Mouse (Mus musculus): ENCODE measurements around the gene Nedd4. TPM values are rescaled to one million over a fixed set of nuclear protein-coding genes. Genes with fewer than 3 reads are reported as not detected.
A peak's percentile ranks its signal among the peaks of the same experiment; 100 is the strongest.

Nedd4 gene
- total RNA-seq, 2 experiments from 2014 or later = 212 to 350 TPM

DNA sequence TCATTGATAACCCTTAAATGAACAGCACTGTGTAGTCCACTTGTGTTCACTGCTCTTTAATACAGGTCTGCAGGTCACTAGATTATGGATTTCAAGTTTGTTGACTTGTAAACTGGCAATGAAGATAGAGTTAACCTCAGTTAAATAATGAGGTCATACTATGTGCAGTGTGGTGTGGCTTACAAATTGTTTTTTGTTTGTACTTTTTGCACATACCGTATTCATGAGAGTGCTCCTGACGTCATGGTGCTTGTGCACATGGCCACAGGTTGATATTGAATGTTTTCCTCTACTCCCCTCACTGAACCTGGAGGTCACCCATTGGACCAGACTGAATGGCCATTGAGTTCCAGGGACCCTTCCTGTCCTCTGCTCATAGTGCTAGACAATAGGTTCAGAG is 43.1 kb downstream of the Nedd4 start:
- no peak for ATAC-seq (replicated peaks; ENCODE audit: low FRiP score, low TSS enrichment, poor library complexity, severe bottlenecking)

- ATAC-seq (replicated peaks; ENCODE audit: low FRiP score, low TSS enrichment, poor library complexity, severe bottlenecking) = no peak
These were observed 45.9 kb downstream of the Nedd4 start for GRCm38 (mm10) chr9:72707999-72708398.

DNA sequence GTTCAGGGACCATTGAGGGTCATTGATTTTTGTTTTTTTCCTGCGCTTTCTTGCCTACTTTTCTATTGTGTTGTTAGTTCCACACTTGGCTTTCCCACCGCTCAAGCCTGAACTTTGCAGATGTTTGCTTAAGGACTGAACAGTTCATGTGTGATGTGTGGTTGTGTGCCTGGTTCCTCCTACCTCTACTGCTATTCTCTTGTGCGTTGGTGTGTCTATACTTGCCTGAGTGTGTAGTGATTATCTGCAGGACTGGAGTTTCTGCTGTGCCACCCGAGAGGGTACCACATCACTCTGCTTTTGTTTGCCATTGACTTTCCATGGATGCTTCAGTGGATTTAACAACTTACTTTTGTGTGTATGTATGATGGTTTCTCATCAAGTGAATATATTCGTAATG is 46.5 kb downstream of the Nedd4 start:
- ATAC-seq (replicated peaks; ENCODE audit: low FRiP score, low TSS enrichment, poor library complexity, severe bottlenecking) = no peak

DNA sequence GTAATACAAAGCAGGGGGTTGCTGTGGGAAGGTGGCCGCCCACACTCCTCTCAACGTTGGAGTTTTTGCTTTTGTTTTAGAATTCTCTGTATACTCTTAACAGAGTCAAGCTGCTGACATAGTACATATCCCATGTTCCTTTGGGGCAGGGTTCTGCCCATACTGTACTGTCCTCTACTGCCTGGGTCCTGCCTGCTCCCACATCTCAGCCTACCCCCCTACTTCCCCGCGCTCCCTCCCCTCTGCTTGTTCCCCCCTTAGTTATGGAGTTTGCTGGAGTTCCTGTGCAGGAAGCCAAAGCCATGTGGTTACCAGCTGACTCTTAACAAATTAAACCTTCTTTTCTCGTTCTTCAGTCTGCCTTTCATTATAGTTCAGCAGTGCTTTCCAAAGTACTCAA is 47.9 kb downstream of the Nedd4 start:
- no peak for ATAC-seq (replicated peaks; ENCODE audit: low FRiP score, low TSS enrichment, poor library complexity, severe bottlenecking)

DNA sequence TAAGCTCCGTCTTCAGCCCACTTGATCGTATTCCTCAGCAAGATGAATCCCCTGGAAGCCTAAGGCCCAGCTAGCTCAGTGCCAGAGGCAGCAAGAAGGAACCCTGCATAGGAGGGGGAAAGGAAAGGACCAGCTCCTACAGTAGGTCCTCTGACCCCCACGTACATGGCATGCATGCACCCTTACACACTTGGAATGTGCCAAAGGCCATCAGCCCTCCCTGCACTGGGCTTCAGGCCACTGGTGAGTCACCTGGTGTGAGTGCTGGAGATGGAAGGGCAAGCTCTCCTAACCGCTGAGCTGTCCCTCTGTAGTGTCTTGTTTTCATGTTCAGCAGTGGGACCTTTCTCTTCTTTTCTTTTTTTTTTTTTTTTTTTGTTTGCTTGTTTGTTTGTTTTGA is 52.8 kb downstream of the Nedd4 start:
- no peak for ATAC-seq (replicated peaks; ENCODE audit: low FRiP score, low TSS enrichment, poor library complexity, severe bottlenecking)

- ATAC-seq (replicated peaks; ENCODE audit: low FRiP score, low TSS enrichment, poor library complexity, severe bottlenecking) = no peak
These were observed 54.1 kb downstream of the Nedd4 start for GRCm38 (mm10) chr9:72716200-72716599.

DNA sequence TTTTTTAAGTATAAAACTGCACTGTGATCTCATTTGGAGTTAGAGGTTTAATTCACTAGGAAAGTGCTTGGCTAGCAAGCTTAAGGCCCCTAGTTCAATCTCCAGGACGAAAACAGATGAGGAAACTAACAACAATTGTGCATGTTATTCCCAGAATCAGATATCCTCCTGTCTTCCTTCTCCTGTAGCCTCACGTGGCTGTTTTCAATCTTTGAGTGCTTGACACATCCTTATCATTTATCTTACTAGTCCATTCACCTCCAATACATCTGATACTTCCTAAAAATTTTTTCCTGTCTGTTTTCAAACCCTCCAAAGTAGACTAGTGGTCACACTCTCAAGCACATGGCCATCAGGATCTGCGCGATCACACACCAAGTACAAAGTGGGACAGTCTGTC is 57.0 kb downstream of the Nedd4 start:
- ATAC-seq (replicated peaks; ENCODE audit: low FRiP score, low TSS enrichment, poor library complexity, severe bottlenecking) = no peak

DNA sequence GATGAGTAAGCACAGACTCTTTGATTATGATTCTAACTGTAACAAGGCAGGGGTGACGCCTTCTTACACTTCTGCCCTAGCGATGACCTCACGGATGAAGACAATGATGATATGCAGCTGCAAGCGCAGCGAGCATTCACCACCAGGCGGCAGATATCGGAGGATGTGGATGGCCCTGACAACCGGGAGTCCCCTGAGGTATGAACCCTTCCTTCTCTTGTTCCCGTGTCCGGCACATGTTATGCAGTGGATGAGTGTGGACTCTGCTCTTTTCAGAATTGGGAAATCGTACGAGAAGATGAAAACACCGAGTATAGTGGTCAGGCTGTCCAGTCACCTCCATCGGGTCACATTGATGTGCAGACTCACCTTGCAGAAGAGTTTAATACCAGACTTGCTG is 59.1 kb downstream of the Nedd4 start:
- no peak for ATAC-seq (replicated peaks; ENCODE audit: low FRiP score, low TSS enrichment, poor library complexity, severe bottlenecking)

- no peak for ATAC-seq (replicated peaks; ENCODE audit: low FRiP score, low TSS enrichment, poor library complexity, severe bottlenecking)
These were observed 60.5 kb downstream of the Nedd4 start for GRCm38 (mm10) chr9:72722622-72723021.

GRCm38 (mm10) chr9:72724491-72725221 is 62.5 kb downstream of the Nedd4 start:
- ATAC-seq (replicated peaks; ENCODE audit: low FRiP score, low TSS enrichment, poor library complexity, severe bottlenecking) = no peak

DNA sequence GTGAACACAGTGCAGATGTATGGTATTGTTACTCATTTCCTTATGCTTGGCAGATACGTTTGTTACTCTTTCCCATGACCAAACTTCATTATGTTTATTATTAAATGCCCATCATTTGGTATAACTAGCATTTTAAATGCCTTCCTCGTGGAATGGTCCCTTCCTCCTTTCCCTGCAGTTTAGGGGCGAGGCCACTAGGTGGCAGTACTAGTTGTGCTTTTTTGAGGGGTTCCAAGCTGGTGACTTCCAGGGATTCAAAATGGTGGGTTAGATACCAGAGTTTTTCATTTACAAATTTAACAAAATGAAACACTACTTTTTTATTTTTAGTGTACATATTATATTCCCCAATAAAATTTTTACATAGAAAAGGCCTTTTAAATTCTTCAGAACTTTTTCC is 71.8 kb downstream of the Nedd4 start:
- ATAC-seq (replicated peaks; ENCODE audit: low FRiP score, low TSS enrichment, poor library complexity, severe bottlenecking) = 0 out of 2 replicates have a peak, but pooled peaks have one; percentile 39

- ATAC-seq (replicated peaks; ENCODE audit: low FRiP score, low TSS enrichment, poor library complexity, severe bottlenecking) = 0 out of 2 replicates have a peak, but pooled peaks have one; percentile 45
These were observed 73.8 kb downstream of the Nedd4 start for GRCm38 (mm10) chr9:72735822-72736410.

DNA sequence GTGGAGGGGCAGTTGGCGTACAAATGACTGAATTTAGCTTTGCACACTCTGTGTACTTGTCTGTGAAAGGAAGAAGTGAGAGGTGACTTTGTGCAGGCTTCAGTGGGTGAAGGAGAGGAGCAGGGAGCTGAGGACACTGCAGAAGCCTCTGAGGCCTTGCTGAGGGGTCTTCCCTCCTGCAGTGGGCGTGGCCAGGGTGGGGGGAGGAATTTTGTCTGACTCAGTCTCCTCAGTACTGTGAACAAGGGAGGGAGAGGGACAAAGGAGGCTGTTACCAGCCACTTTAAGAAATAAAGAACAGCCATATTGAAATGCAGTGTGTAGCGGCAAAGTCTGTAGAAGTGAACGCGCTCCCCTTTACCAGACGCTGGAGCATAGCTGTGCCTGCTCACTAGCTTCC is 79.1 kb downstream of the Nedd4 start:
- ATAC-seq (replicated peaks; ENCODE audit: low FRiP score, low TSS enrichment, poor library complexity, severe bottlenecking) = no peak

DNA sequence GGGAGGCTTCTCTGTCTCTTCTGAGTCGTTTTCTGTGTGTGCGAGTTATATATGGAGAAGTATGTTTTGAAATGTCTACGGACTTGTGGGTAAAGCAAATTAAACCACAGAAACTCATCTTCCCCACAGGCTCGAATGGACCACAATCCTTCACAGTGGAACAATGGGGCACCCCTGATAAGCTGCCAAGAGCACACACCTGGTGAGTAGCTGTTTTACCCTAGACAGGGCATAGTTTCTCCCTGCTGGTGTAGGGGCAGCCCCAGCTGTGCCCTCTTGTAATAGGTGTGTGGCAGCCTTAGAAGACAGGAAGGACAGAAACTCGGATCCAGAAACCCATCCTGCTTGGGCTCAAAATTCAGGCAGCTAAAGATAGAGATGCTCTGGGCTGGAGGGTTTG is 84.1 kb downstream of the Nedd4 start:
- no peak for ATAC-seq (replicated peaks; ENCODE audit: low FRiP score, low TSS enrichment, poor library complexity, severe bottlenecking)

DNA sequence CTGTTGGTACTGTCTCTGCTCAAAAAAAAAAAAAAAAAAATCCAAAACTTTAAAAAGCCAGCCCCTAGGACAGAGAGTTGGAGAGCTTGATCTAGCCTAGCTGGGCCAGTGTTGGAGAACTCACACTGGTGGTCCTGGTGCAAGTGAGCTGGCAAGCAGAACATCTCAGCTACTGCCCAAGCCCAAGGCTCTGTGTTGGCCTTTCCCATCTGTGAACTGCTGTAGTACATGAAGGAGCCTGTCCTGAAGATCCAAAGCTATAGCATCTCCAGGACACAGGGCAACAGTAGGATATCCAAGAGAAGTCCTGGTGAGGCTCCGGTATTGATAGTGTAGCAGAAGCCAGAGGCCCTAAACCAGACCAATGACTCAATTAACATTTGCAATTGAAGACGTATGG is 88.1 kb downstream of the Nedd4 start:
- no peak for ATAC-seq (replicated peaks; ENCODE audit: low FRiP score, low TSS enrichment, poor library complexity, severe bottlenecking)

- ATAC-seq (replicated peaks; ENCODE audit: low FRiP score, low TSS enrichment, poor library complexity, severe bottlenecking) = no peak
These were observed 90.5 kb downstream of the Nedd4 start for GRCm38 (mm10) chr9:72752656-72753055.

- no peak for ATAC-seq (replicated peaks; ENCODE audit: low FRiP score, low TSS enrichment, poor library complexity, severe bottlenecking)
These were observed 91.6 kb downstream of the Nedd4 start for GRCm38 (mm10) chr9:72753741-72754140.

- no peak for ATAC-seq (replicated peaks; ENCODE audit: low FRiP score, low TSS enrichment, poor library complexity, severe bottlenecking)
These were observed 95.0 kb downstream of the Nedd4 start for GRCm38 (mm10) chr9:72757143-72757542.

- ATAC-seq (replicated peaks; ENCODE audit: low FRiP score, low TSS enrichment, poor library complexity, severe bottlenecking) = no peak
These were observed 96.6 kb downstream of the Nedd4 start for GRCm38 (mm10) chr9:72758705-72759131.

DNA sequence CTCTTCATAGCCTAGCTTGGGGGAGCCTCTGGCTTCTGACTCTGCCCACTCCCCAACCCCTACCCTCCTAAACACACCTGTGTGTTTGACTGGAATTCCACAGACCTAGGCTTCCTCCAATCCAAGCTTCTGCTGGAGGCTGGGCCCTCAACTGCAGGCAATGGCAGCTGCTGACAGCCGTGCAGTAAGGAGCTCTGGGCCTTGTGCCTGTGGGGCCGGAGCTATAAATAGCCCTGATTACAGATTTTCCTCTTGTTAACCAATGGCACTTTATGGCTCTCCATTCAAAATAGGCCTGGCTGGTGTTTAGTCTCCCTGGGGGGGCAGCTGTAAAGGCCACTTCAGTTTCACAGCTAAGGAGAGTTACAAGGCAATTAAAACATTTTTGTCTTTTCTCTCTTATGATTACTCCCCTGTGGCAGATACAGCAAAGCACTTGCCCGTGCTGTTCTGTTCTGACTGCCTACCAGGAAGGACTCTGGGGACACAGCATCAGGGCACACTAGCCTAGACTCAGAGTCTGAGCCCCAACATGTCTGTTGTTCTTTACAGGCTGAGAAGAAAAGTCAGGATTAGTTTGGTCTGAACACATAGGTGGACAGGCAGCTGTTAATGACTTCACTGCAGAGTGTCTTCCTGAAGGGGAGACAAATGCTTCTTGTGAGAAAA is 101.0 kb downstream of the Nedd4 start:
- no peak for ATAC-seq (replicated peaks; ENCODE audit: low FRiP score, low TSS enrichment, poor library complexity, severe bottlenecking)

All from megakaryocyte-erythroid progenitor cell, adult 5-6 weeks (primary cell).